ENCODE assay signal across 25 mouse cellular contexts in genomic region chr15:74194523-74194838, GRCm38 (mm10).
DNase-seq lines count a peak whose midpoint lies in the region; ATAC-seq lines count a peak whose summit lies in the region.
"Had no signal": no experiment of that assay in that cellular context is flagged by ENCODE, and none has a peak within 500 bp of the region (broad histone marks: within the 10 kb centered on the region; RNA-seq: fewer than 3 reads in every experiment).

No protein-coding gene starts in this region.

- peaks cover 21% of the 10 kb centered on the region for H3K4me1 ChIP-seq in forebrain, embryonic 11.5 days (replicated peaks; ENCODE audit: control insufficient read depth, insufficient read depth, low read length)
- peaks cover 46% of the 10 kb centered on the region for H3K4me1 ChIP-seq in forebrain, embryonic 12.5 days
- H3K4me1 ChIP-seq in hindbrain, embryonic 15.5 days (replicated peaks) = peaks cover 17% of the 10 kb centered on the region
- peaks cover 20% of the 10 kb centered on the region for H3K4me1 ChIP-seq in midbrain, embryonic 15.5 days
- H3K4me1 ChIP-seq in kidney, embryonic 16.5 days (ENCODE audit: insufficient read depth, low read length) = no peaks in the 10 kb centered on the region
- H3K4me1 ChIP-seq: embryonic facial prominence, embryonic 12.5 days; heart, embryonic 15.5 days; intestine, embryonic 15.5 days had no signal

- H3K27me3 ChIP-seq in forebrain, embryonic 11.5 days (ENCODE audit: control insufficient read depth, insufficient read depth, low read length) = no peaks in the 10 kb centered on the region
- peaks cover 16% of the 10 kb centered on the region; the same call in 1 of the 2 replicates for H3K27me3 ChIP-seq in forebrain, embryonic 12.5 days
- no peaks in the 10 kb centered on the region for H3K27me3 ChIP-seq in hindbrain, embryonic 15.5 days
- H3K27me3 ChIP-seq in midbrain, embryonic 15.5 days (replicated peaks) = no peaks in the 10 kb centered on the region
- peaks cover 29% of the 10 kb centered on the region for H3K27me3 ChIP-seq in kidney, embryonic 16.5 days (ENCODE audit: insufficient read depth, low read length)
- H3K27me3 ChIP-seq: embryonic facial prominence, embryonic 12.5 days; heart, embryonic 15.5 days; intestine, embryonic 15.5 days had no signal

- 0 out of 2 replicates have a peak overlapping the region, but pooled peaks have one; percentile 18 for H3K4me2 ChIP-seq in forebrain, embryonic 11.5 days (ENCODE audit: low read depth, low read length, severe bottlenecking)
- peak overlapping the region; percentile 8 for H3K4me2 ChIP-seq in forebrain, embryonic 12.5 days
- no peak overlapping the region for H3K4me2 ChIP-seq in hindbrain, embryonic 15.5 days
- no peak overlapping the region; the same call in 1 of the 2 replicates for H3K4me2 ChIP-seq in midbrain, embryonic 15.5 days
- H3K4me2 ChIP-seq in kidney, embryonic 16.5 days (replicated peaks; ENCODE audit: low read depth, low read length) = no peak overlapping the region
- H3K4me2 ChIP-seq: embryonic facial prominence, embryonic 12.5 days; heart, embryonic 15.5 days; intestine, embryonic 15.5 days had no signal

- no peak overlapping the region for H3K4me3 ChIP-seq in forebrain, embryonic 11.5 days (ENCODE audit: low read depth, low read length)
- H3K4me3 ChIP-seq in forebrain, embryonic 12.5 days (replicated peaks) = no peak overlapping the region
- no peak overlapping the region for H3K4me3 ChIP-seq in hindbrain, embryonic 15.5 days
- H3K4me3 ChIP-seq in midbrain, embryonic 15.5 days = no peak overlapping the region
- H3K4me3 ChIP-seq in kidney, embryonic 16.5 days (ENCODE audit: low read length) = no peak overlapping the region
- H3K4me3 ChIP-seq: embryonic facial prominence, embryonic 12.5 days; erythroblast, embryonic 14.5 days; gastrocnemius, adult 2 months; heart, embryonic 15.5 days; intestine, embryonic 15.5 days; limb, embryonic 10.5 days had no signal

- WGBS in forebrain, embryonic 11.5 days = 21% methylated on average over 4 of the region's 4 CpGs
- 18% methylated on average over 4 of the region's 4 CpGs for WGBS in forebrain, embryonic 12.5 days
- 31% methylated on average over 4 of the region's 4 CpGs for WGBS in hindbrain, embryonic 15.5 days
- 16% methylated on average over 4 of the region's 4 CpGs for WGBS in midbrain, embryonic 15.5 days
- 49% methylated on average over 4 of the region's 4 CpGs for WGBS in kidney, embryonic 16.5 days

- intact Hi-C loops in heart, postnatal 36 days (cut with DNase I) = no loop called here

- no peak overlapping the region for H3K9ac ChIP-seq in forebrain, embryonic 11.5 days (ENCODE audit: low read length)
- H3K9ac ChIP-seq in forebrain, embryonic 12.5 days = no peak overlapping the region
- H3K9ac ChIP-seq in hindbrain, embryonic 15.5 days = no peak overlapping the region
- H3K9ac ChIP-seq in midbrain, embryonic 15.5 days = no peak overlapping the region
- no peak overlapping the region for H3K9ac ChIP-seq in kidney, embryonic 16.5 days (replicated peaks; ENCODE audit: low read length)
- H3K9ac ChIP-seq: embryonic facial prominence, embryonic 12.5 days; heart, embryonic 15.5 days; intestine, embryonic 15.5 days; liver, postnatal 0 days had no signal

- no peaks in the 10 kb centered on the region for H3K9me3 ChIP-seq in forebrain, embryonic 11.5 days (ENCODE audit: control insufficient read depth, low read length)
- H3K9me3 ChIP-seq in forebrain, embryonic 12.5 days = no peaks in the 10 kb centered on the region
- H3K9me3 ChIP-seq in hindbrain, embryonic 15.5 days = no peaks in the 10 kb centered on the region
- no peaks in the 10 kb centered on the region for H3K9me3 ChIP-seq in midbrain, embryonic 15.5 days
- no peaks in the 10 kb centered on the region for H3K9me3 ChIP-seq in kidney, embryonic 16.5 days (ENCODE audit: low read length)
- H3K9me3 ChIP-seq: embryonic facial prominence, embryonic 12.5 days; heart, embryonic 15.5 days; intestine, embryonic 15.5 days; limb, embryonic 10.5 days had no signal

- ATAC-seq in forebrain, embryonic 11.5 days (replicated peaks; ENCODE audit: low FRiP score) = peak; percentile 76
- peak; percentile 83 for ATAC-seq in forebrain, embryonic 12.5 days (ENCODE audit: low FRiP score)
- ATAC-seq in hindbrain, embryonic 15.5 days (ENCODE audit: low FRiP score, low read depth) = peak; percentile 27
- ATAC-seq in midbrain, embryonic 15.5 days (replicated peaks) = peak; percentile 61
- no peak for ATAC-seq in erythroblast, adult 5-6 weeks (replicated peaks; ENCODE audit: low FRiP score, poor library complexity, severe bottlenecking)
- no peak for ATAC-seq in kidney, embryonic 16.5 days (ENCODE audit: low FRiP score, low TSS enrichment)
- ATAC-seq: activated CD4-positive, CD25-positive, alpha-beta regulatory T cell, adult 4 months; intestine, embryonic 15.5 days; liver, postnatal 0 days; lung, postnatal 0 days had no signal

- no peak for DNase-seq in forebrain, embryonic 11.5 days (ENCODE audit: low spot score)
- no peak for DNase-seq in heart, postnatal 36 days
- no peak for DNase-seq in urinary bladder, postnatal 36 days (ENCODE audit: low spot score in 2 of 2)
- DNase-seq: adrenal gland, adult 8-10 months; cerebellum, adult 18-20 months; cerebellum, postnatal 14 days; gastrocnemius, adult 2 months; heart, postnatal 4 days; kidney, postnatal 4 days; liver, postnatal 0 days; right cerebral cortex, adult 18-20 months; right cerebral cortex, postnatal 4 days; thymus, postnatal 14 days had no signal

- no peaks in the 10 kb centered on the region for H3K36me3 ChIP-seq in forebrain, embryonic 11.5 days (ENCODE audit: control insufficient read depth, insufficient read depth, low read length)
- H3K36me3 ChIP-seq in forebrain, embryonic 12.5 days (replicated peaks) = no peaks in the 10 kb centered on the region
- H3K36me3 ChIP-seq in hindbrain, embryonic 15.5 days = no peaks in the 10 kb centered on the region
- H3K36me3 ChIP-seq in midbrain, embryonic 15.5 days (replicated peaks) = no peaks in the 10 kb centered on the region
- H3K36me3 ChIP-seq in kidney, embryonic 16.5 days (ENCODE audit: insufficient read depth, low read length) = no peaks in the 10 kb centered on the region
- H3K36me3 ChIP-seq: embryonic facial prominence, embryonic 12.5 days; heart, embryonic 15.5 days; intestine, embryonic 15.5 days; limb, embryonic 10.5 days had no signal

- H3K27ac ChIP-seq in forebrain, embryonic 11.5 days (ENCODE audit: low read depth, low read length) = peak overlapping the region; percentile 46
- H3K27ac ChIP-seq in forebrain, embryonic 12.5 days = peak overlapping the region; percentile 85
- no peak overlapping the region for H3K27ac ChIP-seq in hindbrain, embryonic 15.5 days (replicated peaks)
- H3K27ac ChIP-seq in midbrain, embryonic 15.5 days = peak overlapping the region; percentile 57
- no peak overlapping the region for H3K27ac ChIP-seq in kidney, embryonic 16.5 days (ENCODE audit: low read length)
- H3K27ac ChIP-seq: embryonic facial prominence, embryonic 12.5 days; gastrocnemius, adult 2 months; heart, embryonic 15.5 days; intestine, embryonic 15.5 days; limb, embryonic 10.5 days had no signal

Comparison
In these comparisons a context has a peak if more than half of its experiments do, and no peak if none do; other contexts are left out.
1. ATAC-seq: peak in forebrain, embryonic 11.5 days (single experiment), forebrain, embryonic 12.5 days (single experiment), hindbrain, embryonic 15.5 days (single experiment) and midbrain, embryonic 15.5 days (single experiment); none in erythroblast, adult 5-6 weeks (single experiment) and kidney, embryonic 16.5 days (single experiment).
2. H3K27ac ChIP-seq: peak in forebrain, embryonic 11.5 days (single experiment), forebrain, embryonic 12.5 days (single experiment) and midbrain, embryonic 15.5 days (single experiment); none in hindbrain, embryonic 15.5 days (single experiment) and kidney, embryonic 16.5 days (single experiment).
3. H3K4me2 ChIP-seq: peak in forebrain, embryonic 11.5 days (single experiment) and forebrain, embryonic 12.5 days (single experiment); none in hindbrain, embryonic 15.5 days (single experiment), midbrain, embryonic 15.5 days (single experiment) and kidney, embryonic 16.5 days (single experiment).